Mouse (Mus musculus) CH12.LX (cell line): ENCODE data around the gene Gm38392. TPM values are rescaled to one million over a fixed set of nuclear protein-coding genes. Genes with fewer than 3 reads are reported as not detected.

Experiments
- DNase-seq: peaks from one replicate; pipeline ENCODE4 v3.0.0-alpha.2; 2013; ENCODE audit errors: extremely low read depth
- H3K27ac ChIP-seq: 2 replicates; pipeline ENCODE4 v1.5.1; 2012; ENCODE audit warnings: low read depth, mild to moderate bottlenecking, control low read depth, moderate library complexity; ENCODE audit not compliant: insufficient read depth
- H3K27me3 ChIP-seq: replicated peaks from 2 replicates; pipeline ENCODE3; 2012; ENCODE audit warnings: inconsistent platforms
- H3K36me3 ChIP-seq, 2 experiments: replicated peaks in 1 of 2; 2 replicates each; pipeline versions ENCODE3 to v1.6.1; 2012; ENCODE audit warnings: inconsistent platforms in 1 of 2, low read length in 1 of 2, mild to moderate bottlenecking in 1 of 2, mixed read lengths in 1 of 2, moderate library complexity in 1 of 2; ENCODE audit not compliant: control insufficient read depth in 1 of 2, insufficient read depth in 1 of 2
- H3K4me1 ChIP-seq, 2 experiments: 2 replicates each; pipeline ENCODE4 v1.6.1; 2012; ENCODE audit warnings: inconsistent platforms in 1 of 2, moderate library complexity in 1 of 2; ENCODE audit not compliant: insufficient read depth in 2 of 2, control insufficient read depth in 1 of 2
- H3K4me2 ChIP-seq: 2 replicates; pipeline ENCODE4 v1.6.1; 2012; ENCODE audit warnings: low read depth, mild to moderate bottlenecking, control low read depth; ENCODE audit not compliant: poor library complexity, insufficient read depth, severe bottlenecking
- H3K4me3 ChIP-seq, 3 experiments: fragments of 150-350 bp in 1 of 3; sonication (generic) in 1 of 3; replicated peaks in 1 of 3; 2 replicates each; pipeline versions ENCODE3 to v1.5.1; 2011 to 2012; ENCODE audit warnings: low read depth in 2 of 3, low read length in 2 of 3, mild to moderate bottlenecking in 2 of 3, moderate library complexity in 2 of 3, control low read depth in 1 of 3, improper control_type of control experiment in 1 of 3, inconsistent platforms in 1 of 3, mixed read lengths in 1 of 3; ENCODE audit not compliant: poor library complexity in 1 of 3
- H3K79me2 ChIP-seq: replicated peaks from 2 replicates; pipeline ENCODE4 v1.6.1; 2012; ENCODE audit warnings: mild to moderate bottlenecking, moderate library complexity; ENCODE audit not compliant: control insufficient read depth, poor library complexity, insufficient read depth, severe bottlenecking; ENCODE audit errors: extremely low read depth
- H3K9ac ChIP-seq: 2 replicates; pipeline ENCODE4 v1.6.1; 2012; ENCODE audit warnings: low read depth, mild to moderate bottlenecking, control low read depth, moderate library complexity; ENCODE audit not compliant: insufficient read depth
- H3K9me3 ChIP-seq: replicated peaks from 2 replicates; pipeline ENCODE3; 2012; ENCODE audit warnings: low read length, inconsistent platforms, mixed read lengths
- BHLHE40 ChIP-seq: IDR thresholded peaks from 2 replicates; pipeline ENCODE4 v1.6.1; 2011; ENCODE audit warnings: mild to moderate bottlenecking, low read depth, low read length, improper control_type of control experiment
- CHD1 ChIP-seq: IDR thresholded peaks from 2 replicates; pipeline ENCODE4 v1.6.1; 2012; ENCODE audit warnings: low read depth, low read length, improper control_type of control experiment, inconsistent platforms
- CHD2 ChIP-seq: IDR thresholded peaks from 2 replicates; pipeline ENCODE4 v1.6.1; 2011; ENCODE audit warnings: low read length, improper control_type of control experiment
- CTCF ChIP-seq, 2 experiments: IDR thresholded peaks in 1 of 2; conservative IDR thresholded peaks in 1 of 2; 2 replicates each; pipeline ENCODE4 v1.5.1; 2011 to 2012; ENCODE audit warnings: low read depth in 2 of 2, low read length in 2 of 2, improper control_type of control experiment in 1 of 2, inconsistent platforms in 1 of 2, mild to moderate bottlenecking in 1 of 2, moderate library complexity in 1 of 2
- E2F4 ChIP-seq: IDR thresholded peaks from 2 replicates; pipeline ENCODE4 v1.6.1; 2011; ENCODE audit warnings: low read depth, low read length, improper control_type of control experiment; ENCODE audit not compliant: insufficient replicate concordance
- ELF1 ChIP-seq: IDR thresholded peaks from 2 replicates; pipeline ENCODE4 v1.6.1; 2014; ENCODE audit warnings: low read depth, mild to moderate bottlenecking, inconsistent platforms, low read length, improper control_type of control experiment
- EP300 ChIP-seq: IDR thresholded peaks from 2 replicates; pipeline ENCODE4 v1.6.1; 2011; ENCODE audit warnings: low read length, improper control_type of control experiment
- GABPA ChIP-seq: IDR thresholded peaks from 2 replicates; pipeline ENCODE4 v1.6.1; 2012; ENCODE audit warnings: low read depth, low read length, improper control_type of control experiment, inconsistent platforms; ENCODE audit not compliant: insufficient replicate concordance
- HCFC1 ChIP-seq: IDR thresholded peaks from 2 replicates; pipeline ENCODE4 v1.6.1; 2012; ENCODE audit warnings: low read depth, mild to moderate bottlenecking, inconsistent platforms, low read length, improper control_type of control experiment
- IRF4 ChIP-seq: IDR thresholded peaks from 2 replicates; pipeline ENCODE4 v1.6.1; 2014; ENCODE audit warnings: low read depth, mild to moderate bottlenecking, inconsistent platforms, low read length, improper control_type of control experiment
- JUND ChIP-seq: conservative IDR thresholded peaks from 2 replicates; pipeline ENCODE4 v1.6.1; 2011; ENCODE audit warnings: low read depth, low read length, improper control_type of control experiment
- MAFK ChIP-seq: IDR thresholded peaks from 2 replicates; pipeline ENCODE4 v1.6.1; 2011; ENCODE audit warnings: low read length, improper control_type of control experiment; ENCODE audit not compliant: insufficient replicate concordance
- MAX ChIP-seq: IDR thresholded peaks from 2 replicates; pipeline ENCODE4 v1.6.1; 2011; ENCODE audit warnings: low read length, improper control_type of control experiment
- MAZ ChIP-seq: IDR thresholded peaks from 2 replicates; pipeline ENCODE4 v1.6.1; 2012; ENCODE audit warnings: low read depth, mild to moderate bottlenecking, inconsistent platforms, low read length, improper control_type of control experiment, moderate library complexity
- MYC ChIP-seq: IDR thresholded peaks from 2 replicates; pipeline ENCODE4 v1.6.1; 2011; ENCODE audit warnings: low read depth, mild to moderate bottlenecking, improper control_type of control experiment, low read length
- NELFE ChIP-seq: IDR thresholded peaks from 2 replicates; pipeline ENCODE4 v1.6.1; 2011; ENCODE audit warnings: low read depth, low read length, improper control_type of control experiment
- NRF1 ChIP-seq: IDR thresholded peaks from 2 replicates; pipeline ENCODE4 v1.6.1; 2014; ENCODE audit warnings: low read depth, mild to moderate bottlenecking, inconsistent platforms, low read length, improper control_type of control experiment, moderate library complexity
- POLR2AphosphoS2 ChIP-seq: IDR thresholded peaks from 2 replicates; pipeline ENCODE4 v1.6.1; 2011; ENCODE audit warnings: low read depth, low read length, improper control_type of control experiment
- RAD21 ChIP-seq: IDR thresholded peaks from 2 replicates; pipeline ENCODE4 v1.6.1; 2011; ENCODE audit warnings: low read depth, mild to moderate bottlenecking, low read length, improper control_type of control experiment, moderate library complexity
- RCOR1 ChIP-seq: conservative IDR thresholded peaks from 2 replicates; pipeline ENCODE4 v1.6.1; 2012; ENCODE audit warnings: low read depth, mild to moderate bottlenecking, inconsistent platforms, low read length, improper control_type of control experiment
- SIN3A ChIP-seq: IDR thresholded peaks from 2 replicates; pipeline ENCODE4 v1.6.1; 2012; ENCODE audit warnings: low read length, improper control_type of control experiment, inconsistent platforms
- SMC3 ChIP-seq: IDR thresholded peaks from 2 replicates; pipeline ENCODE4 v1.6.1; 2011; ENCODE audit warnings: low read depth, low read length, improper control_type of control experiment
- TBP ChIP-seq: conservative IDR thresholded peaks from 2 replicates; pipeline ENCODE4 v1.6.1; 2011; ENCODE audit warnings: low read depth, low read length, improper control_type of control experiment
- UBTF ChIP-seq: IDR thresholded peaks from 2 replicates; pipeline ENCODE4 v1.6.1; 2012; ENCODE audit warnings: low read depth, mild to moderate bottlenecking, inconsistent platforms, low read length, improper control_type of control experiment, moderate library complexity
- USF2 ChIP-seq: conservative IDR thresholded peaks from 2 replicates; pipeline ENCODE4 v1.6.1; 2011; ENCODE audit warnings: low read depth, low read length, improper control_type of control experiment
- ZC3H11A ChIP-seq: IDR thresholded peaks from 2 replicates; pipeline ENCODE4 v1.6.1; 2012; ENCODE audit warnings: low read depth, mild to moderate bottlenecking, inconsistent platforms, low read length, improper control_type of control experiment
- ZKSCAN1 ChIP-seq: IDR thresholded peaks from 2 replicates; pipeline ENCODE4 v1.6.1; 2012; ENCODE audit warnings: low read depth, inconsistent platforms, low read length, improper control_type of control experiment, borderline replicate concordance
- ZMIZ1 ChIP-seq: IDR thresholded peaks from 2 replicates; pipeline ENCODE4 v1.6.1; 2012; ENCODE audit warnings: low read depth, mild to moderate bottlenecking, inconsistent platforms, low read length, improper control_type of control experiment
- dilution Hi-C: fragments of 300-500 bp; cut with MboI; formaldehyde crosslinking; loops from 2 replicates; pipeline ENCODE4 v1.14.3; 2020; ENCODE audit warnings: low sequenced_read_pairs; ENCODE audit not compliant: extremely low pct_unique_long_range_greater_than_20kb, extremely low pct_ligation_motif_present
- in situ Hi-C: fragments of 300-500 bp; cut with MboI; formaldehyde crosslinking; loops from 3 replicates; pipeline ENCODE4 v1.14.3; 2019; ENCODE audit warnings: low sequenced_read_pairs, low pct_ligation_motif_present, low pct_unique_long_range_greater_than_20kb, mixed read lengths
- polyA plus RNA-seq: library from polyadenylated mRNA; unstranded; fragments of >175 nt; gene quantifications from 2 replicates; pipeline ENCODE4 v1.2.1, GENCODE M21; 2012; ENCODE audit warnings: low read depth; ENCODE audit not compliant: insufficient read length
- total RNA-seq, 2 experiments: library from RNA; depleted of rRNA; stranded (reverse); fragments of 300-350 nt in 1 of 2; fragments of >200 nt in 1 of 2; gene quantifications; 2 replicates each; pipeline ENCODE4 v1.2.3; 2012 to 2014

Gm38392 gene
- 0.08 TPM in 1 of 2 replicates, not detected in the other for total RNA-seq (2012; rRNA removed)
- not detected in 2 replicates for total RNA-seq (2014; rRNA removed)
- polyA plus RNA-seq: not detected in 2 replicates

DNA sequence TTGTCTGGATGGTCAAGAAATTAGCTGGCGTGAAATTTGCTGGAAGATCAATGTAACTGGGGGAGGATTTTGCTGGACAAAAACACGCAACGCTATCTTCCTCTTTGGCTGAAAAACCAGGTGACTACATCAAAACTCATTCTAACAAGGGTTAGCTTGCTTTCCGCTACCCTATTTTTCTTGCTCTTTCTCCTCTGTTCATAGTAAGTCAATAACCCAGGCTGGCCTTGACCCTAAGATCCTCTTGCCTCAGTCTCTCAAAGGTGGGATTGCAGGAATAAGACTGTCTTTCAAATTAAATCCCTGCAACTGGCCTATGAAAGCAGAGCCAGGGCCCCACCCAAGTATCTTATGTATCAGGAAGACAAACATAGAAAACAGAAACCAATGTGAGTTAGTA lies at the start of gene Gm38392:
Gene Gm38392, minus strand, starts transcription at position 101 of the 400 bp plus-strand sequence.
- H3K4me3 ChIP-seq: no peak within 1 kb of the TSS
- peaks cover 6 to 51% of the 10 kb centered on the region in 2 experiments for H3K36me3 ChIP-seq
- H3K79me2 ChIP-seq: no peaks in the 10 kb centered on the region
- H3K4me1 ChIP-seq: peaks cover 0 to 17% of the 10 kb centered on the region in 2 experiments; a peak in 1 of 4 replicates
- no peaks in the 10 kb centered on the region for H3K27me3 ChIP-seq
- in situ Hi-C loops (no loop called here), dilution Hi-C loops (no loop called here)
- no peak for DNase-seq
- H3K9me3 ChIP-seq: no peaks in the 10 kb centered on the region
- no peak within 1 kb of the TSS for H3K4me2 ChIP-seq
- no peak within 1 kb of the TSS for H3K27ac ChIP-seq
- no peak for TF ChIP-seq SMC3
- TF ChIP-seq EP300: no peak
- no peak for TF ChIP-seq MAFK
- TF ChIP-seq ELF1: no peak
- TF ChIP-seq ZC3H11A: no peak
- no peak for TF ChIP-seq JUND
- TF ChIP-seq CHD1: no peak
- no peak for TF ChIP-seq RAD21
- no peak for TF ChIP-seq MAZ
- no peak for TF ChIP-seq BHLHE40
- no peak for TF ChIP-seq NRF1
- TF ChIP-seq CHD2: no peak
- no peak for TF ChIP-seq GABPA
- H3K9ac ChIP-seq: no peak within 1 kb of the TSS

DNA sequence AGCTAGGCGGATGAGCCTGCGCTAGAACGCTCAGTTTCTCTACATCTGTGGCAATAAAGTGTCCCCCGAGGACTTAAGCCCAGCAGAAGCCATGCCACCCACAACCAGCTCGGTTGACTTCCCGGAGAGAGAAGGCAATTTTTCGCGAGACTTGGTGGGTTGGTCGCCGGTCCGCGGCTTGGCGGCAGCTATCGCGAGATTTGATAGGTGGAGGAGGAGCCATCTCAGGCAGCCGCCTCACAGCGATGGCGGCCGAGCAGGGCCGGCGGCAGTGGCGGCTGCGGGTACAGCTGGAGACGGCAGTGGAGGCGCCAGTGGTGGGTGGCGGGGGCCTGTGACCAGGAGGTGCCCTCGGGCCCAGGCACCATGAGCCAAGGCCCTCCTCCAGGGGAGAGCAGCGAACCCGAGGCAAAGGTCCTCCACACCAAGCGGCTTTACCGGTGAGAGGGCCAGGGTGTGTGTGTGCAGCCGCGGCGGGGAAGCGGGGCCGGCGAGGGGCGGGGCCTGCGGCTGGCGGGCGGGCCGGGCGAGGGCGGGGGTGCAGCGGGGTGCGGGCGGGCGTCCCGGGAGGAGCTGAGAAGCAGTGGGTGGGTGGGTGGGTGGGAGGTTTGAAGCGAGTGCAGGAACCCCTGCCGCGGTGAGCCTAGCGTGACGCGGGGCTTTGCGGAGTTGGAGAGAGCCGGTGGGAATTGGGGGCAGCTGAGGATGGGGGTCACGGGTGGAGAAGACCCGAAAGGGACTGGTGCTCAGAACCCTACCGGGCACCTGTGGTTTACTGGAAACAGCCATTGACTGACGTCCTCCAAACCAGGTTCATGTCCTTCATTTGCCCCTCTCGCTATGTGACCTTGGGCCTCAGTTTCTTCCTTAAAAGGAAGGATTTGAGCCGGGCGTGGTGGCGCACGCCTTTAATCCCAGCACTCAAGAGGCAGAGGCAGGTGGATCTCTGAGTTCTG lies 49.3 kb upstream of the Gm38392 start, which contains the start of the genes Tmem79 and Smg5:
Gene Tmem79, minus strand, starts transcription at position 91 of the 956 bp plus-strand sequence.
Gene Smg5, plus strand, starts transcription at position 203 of the 956 bp plus-strand sequence.
- H3K27ac ChIP-seq: peak within 1 kb of the TSS; percentile 79
- peak within 1 kb of the TSS; percentile 75 for H3K9ac ChIP-seq
- dilution Hi-C loops: no loop called here
- in situ Hi-C loops: no loop called here
- H3K4me3 ChIP-seq: peak within 1 kb of the TSS; percentile 81 to 85 (median 82)
- H3K4me1 ChIP-seq: peaks cover 18 to 36% of the 10 kb centered on the region in 2 experiments
- peak within 1 kb of the TSS; percentile 93 for H3K4me2 ChIP-seq
- H3K27me3 ChIP-seq: no peaks in the 10 kb centered on the region
- no peaks in the 10 kb centered on the region for H3K9me3 ChIP-seq
- H3K79me2 ChIP-seq: peaks cover 41% of the 10 kb centered on the region
- peaks cover 6 to 36% of the 10 kb centered on the region in 2 experiments for H3K36me3 ChIP-seq
- peak; percentile 94 for DNase-seq
- TF ChIP-seq MAX (no peak; the same call in 1 of the 2 replicates), SMC3 (no peak), UBTF (0 out of 2 replicates have a peak, but pooled peaks have one; percentile 6), NRF1 (peak; percentile 46; the same call in 1 of the 2 replicates), E2F4 (no peak), MAFK (no peak), RCOR1 (no peak), POLR2AphosphoS2 (peak; percentile 99), ELF1 (peak; percentile 71), ZMIZ1 (peak; percentile 94), CTCF (conservative IDR thresholded peaks at IDR 0.05 in 1 of 2, IDR thresholded peaks at IDR 0.05 in 1 of 2; ENCODE audit: low read depth in 2 of 2, low read length in 2 of 2) (no peak), ZKSCAN1 (no peak), ZC3H11A (no peak), IRF4 (no peak), MYC (peak; percentile 10; the same call in 1 of the 2 replicates), MAZ (no peak), EP300 (no peak), CHD1 (no peak), GABPA (no peak), TBP (peak; percentile 92), NELFE (peak; percentile 97), HCFC1 (peak; percentile 78), CHD2 (peak; percentile 100), USF2 (no peak), SIN3A (peak; percentile 75)
